Mouse (Mus musculus) cerebellum, adult 9-11 months (tissue): ENCODE measurements around the gene Arl6ip5.
A peak's percentile ranks its signal among the peaks of the same experiment; 100 is the strongest.
"Not testable (repeated sequence)": the region's sequence is repeated elsewhere in the genome, so short reads cannot be mapped to it uniquely, and the experiment has no call there.

Experiments used
- DNase-seq: peaks from one replicate; pipeline ENCODE4 v3.0.0; 2022

Arl6ip5 gene

DNA sequence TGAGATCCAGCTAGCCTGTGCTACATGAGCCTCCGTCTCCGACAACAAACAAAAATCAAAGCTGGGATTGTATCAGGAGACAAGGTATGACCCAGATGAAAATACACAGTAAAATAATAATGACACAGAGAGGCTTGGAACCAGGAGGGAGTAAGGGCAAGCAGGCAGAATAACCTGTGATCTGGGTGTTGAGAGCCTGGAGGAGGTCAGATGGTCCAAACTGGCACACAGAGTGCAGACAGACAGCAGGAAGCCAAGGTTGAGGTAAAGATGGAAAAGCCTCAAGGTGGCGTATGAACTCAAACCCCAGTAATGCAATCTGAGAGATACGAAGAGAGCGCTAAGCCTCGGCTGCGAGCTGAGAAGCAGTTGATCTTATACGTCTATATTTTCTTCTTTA is 14.0 kb downstream of the Arl6ip5 start:
- peak; percentile 38 for DNase-seq

- no peak for DNase-seq
These were observed 15.6 kb downstream of the Arl6ip5 start for GRCm38 (mm10) chr6:97226083-97226491.

DNA sequence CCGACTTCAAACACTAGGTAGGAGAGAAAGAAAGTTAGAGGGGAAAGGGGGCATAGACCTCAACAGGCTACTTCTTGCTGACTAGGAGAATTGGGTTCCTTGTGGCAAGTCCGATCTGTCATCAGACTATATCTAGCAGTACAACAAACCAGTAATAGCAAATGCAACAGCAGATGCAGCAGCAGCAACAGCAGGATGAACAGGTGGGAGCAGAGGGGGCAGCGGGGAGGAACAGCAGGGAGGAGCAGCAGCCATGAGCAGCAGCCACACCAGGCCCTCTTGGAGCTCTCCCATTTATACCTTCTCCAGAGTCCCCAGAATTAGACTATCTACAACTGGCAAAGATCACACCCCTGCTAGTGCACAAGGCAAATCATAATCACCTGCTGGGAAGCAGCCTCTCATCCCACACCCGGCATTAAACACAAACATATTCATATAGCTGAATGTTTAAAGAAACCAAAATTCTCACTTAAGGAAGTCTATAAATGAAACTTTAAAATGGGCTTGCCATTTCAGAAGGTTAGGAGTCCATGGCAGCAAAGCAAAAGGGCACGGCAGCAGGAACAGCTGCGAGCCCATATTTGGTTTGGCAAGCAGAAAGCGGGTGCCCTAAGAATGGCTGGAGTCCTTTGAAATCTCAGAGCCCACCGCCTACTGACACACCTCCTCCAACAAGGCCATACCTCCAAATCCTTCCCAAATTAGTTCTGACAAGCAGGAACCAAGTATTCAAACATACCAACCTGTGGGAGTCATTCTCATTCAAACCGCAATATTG is 16.8 kb downstream of the Arl6ip5 start:
- DNase-seq = no peak

DNA sequence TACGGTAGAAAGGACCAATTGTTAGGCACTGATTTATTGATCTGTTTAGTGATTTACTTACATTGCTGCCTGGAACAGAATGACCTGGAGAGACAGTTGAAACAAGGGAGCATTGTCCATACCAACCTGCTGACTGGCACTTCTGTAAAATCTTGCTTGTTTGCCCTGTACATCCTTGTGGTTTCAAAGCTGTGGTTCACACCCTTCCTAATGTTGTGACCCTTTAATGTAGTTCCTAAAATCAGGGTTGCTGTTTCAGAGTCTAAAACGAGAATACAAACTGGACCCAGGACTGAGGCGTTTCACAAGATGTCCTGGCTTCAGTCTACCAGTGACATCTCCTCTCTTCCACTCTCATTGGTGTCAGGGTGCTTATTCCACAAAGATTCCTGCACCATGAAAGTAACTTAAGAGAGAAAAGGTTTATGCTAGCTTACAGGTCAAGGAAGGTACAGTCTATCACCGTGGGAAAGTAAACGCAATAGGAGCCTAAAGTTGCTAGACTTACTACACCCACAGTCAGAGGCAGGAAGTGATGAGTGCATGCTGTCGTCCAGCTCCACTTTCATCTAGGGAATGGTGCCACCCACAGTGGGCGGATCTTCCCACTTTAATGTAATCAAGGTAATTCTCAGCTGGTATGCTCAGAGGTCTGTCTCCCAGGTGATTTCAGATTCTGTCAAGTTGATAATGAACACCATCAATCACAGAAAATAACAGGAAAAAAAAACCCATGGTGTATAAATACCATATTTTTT is 24.6 kb downstream of the Arl6ip5 start:
- DNase-seq = no peak

GRCm38 (mm10) chr6:97236088-97236487 is 25.6 kb downstream of the Arl6ip5 start:
- DNase-seq = no peak

DNA sequence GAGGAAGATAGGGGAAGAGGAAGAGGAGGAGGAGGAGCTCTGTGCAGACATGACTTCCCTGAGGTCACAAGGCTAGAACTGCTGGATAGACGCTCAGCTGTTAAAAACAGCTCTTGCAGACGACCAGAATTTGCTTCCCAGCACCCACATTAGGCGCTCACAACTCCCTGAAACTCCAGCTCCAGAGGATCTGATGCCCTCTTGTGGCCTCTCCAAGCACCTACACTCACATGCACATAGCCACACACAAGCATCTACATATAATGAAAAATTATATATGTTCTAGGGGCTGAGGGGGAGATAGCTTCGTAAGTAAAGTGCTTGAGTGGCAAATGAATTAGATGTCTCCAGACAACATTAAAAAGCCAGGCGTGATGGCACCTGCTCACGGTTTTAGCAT is 28.9 kb downstream of the Arl6ip5 start:
- no peak for DNase-seq

GRCm38 (mm10) chr6:97240092-97240491 is 29.6 kb downstream of the Arl6ip5 start:
- DNase-seq = no peak

GRCm38 (mm10) chr6:97242522-97242921 is 32.0 kb downstream of the Arl6ip5 start:
- DNase-seq = no peak

- DNase-seq = no peak
These were observed 34.7 kb downstream of the Arl6ip5 start for GRCm38 (mm10) chr6:97245200-97245599.

DNA sequence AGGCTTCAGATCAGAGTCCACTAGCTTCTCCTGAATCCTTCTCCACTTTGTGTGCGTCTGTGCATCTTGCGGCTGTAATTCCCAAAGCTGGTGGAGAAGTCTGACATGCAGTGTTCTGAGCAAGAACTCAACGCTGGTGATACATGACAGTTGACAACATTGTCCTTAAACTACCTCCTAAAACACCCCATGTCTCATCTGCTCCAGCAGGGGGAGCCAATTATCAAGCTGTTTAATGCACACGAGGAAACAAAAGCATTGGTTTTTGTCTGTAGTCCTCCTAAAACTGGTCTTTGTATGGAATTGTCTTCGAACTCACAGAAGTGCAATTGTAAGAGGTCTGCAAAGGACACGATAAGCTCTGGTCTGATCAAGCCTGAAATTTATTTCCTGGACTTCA is 40.5 kb downstream of the Arl6ip5 start:
- DNase-seq = no peak

DNA sequence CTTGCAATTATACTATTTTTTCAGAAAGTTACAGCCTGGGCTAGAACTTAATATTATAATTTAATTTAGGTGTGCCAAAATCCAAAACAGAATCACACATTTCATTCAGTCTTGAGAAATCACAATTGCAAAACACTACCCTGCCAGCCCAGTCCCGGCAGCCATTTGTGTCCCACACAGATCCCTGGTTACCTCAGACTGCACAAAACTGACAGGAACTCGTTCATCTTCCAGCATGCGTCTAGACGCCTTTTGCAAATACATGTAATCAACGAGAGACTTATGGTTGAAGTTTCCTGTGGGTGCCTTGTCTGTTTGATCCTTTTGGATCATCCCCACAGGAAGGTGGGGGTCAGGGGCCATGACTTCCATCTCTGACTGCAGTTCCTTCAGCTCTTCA is 41.6 kb downstream of the Arl6ip5 start:
- DNase-seq = no peak

GRCm38 (mm10) chr6:97252711-97253221 is 42.3 kb downstream of the Arl6ip5 start, which contains the start of gene Lmod3:
Lmod3 (minus strand) TSS chr6:97252759.
- DNase-seq = no peak

- DNase-seq = no peak
These were observed 48.0 kb downstream of the Arl6ip5 start for GRCm38 (mm10) chr6:97258489-97258888.

DNA sequence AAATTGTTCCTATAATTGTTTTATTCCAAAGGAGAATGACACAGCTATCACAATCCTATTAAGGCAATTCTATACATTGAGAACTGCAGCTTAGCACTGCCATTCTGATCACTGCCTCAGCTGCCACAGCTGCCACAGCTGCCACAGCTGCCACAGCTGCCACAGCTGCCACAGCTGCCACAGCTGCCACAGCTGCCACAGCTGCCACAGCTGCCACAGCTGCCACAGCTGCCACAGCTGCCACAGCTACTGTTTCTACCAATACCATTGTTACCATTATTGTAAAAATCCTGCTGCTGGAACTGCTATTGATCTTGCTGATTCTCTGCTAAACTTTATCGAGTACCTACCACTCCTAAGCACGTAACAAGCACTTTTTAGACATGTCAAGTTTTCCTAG is 49.4 kb downstream of the Arl6ip5 start:
- DNase-seq = not testable (repeated sequence)

- no peak for DNase-seq
These were observed 51.7 kb downstream of the Arl6ip5 start for GRCm38 (mm10) chr6:97262229-97262628.

GRCm38 (mm10) chr6:97263750-97264149 is 53.3 kb downstream of the Arl6ip5 start:
- DNase-seq = not testable (repeated sequence)

DNA sequence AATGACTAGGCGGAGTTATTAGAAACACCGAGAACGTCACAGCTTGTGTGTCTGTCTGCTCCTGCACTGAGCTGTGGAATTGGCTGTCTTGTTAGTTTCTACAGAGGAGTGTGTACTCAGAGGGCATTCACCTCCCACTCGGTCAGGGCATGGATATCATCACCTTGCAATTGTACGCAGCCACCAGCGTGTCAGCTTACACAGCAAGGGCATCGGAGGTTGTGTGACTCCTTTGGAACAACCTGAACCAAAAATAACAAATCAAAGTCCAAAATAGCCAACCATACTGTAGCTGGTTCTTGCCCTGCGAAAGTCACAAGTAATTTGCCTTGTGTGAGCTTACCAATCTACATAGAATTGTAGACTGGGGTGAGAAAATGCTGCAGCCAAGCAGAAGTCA is 54.8 kb downstream of the Arl6ip5 start:
- no peak for DNase-seq

GRCm38 (mm10) chr6:97265705-97266104 is 55.2 kb downstream of the Arl6ip5 start:
- no peak for DNase-seq

DNA sequence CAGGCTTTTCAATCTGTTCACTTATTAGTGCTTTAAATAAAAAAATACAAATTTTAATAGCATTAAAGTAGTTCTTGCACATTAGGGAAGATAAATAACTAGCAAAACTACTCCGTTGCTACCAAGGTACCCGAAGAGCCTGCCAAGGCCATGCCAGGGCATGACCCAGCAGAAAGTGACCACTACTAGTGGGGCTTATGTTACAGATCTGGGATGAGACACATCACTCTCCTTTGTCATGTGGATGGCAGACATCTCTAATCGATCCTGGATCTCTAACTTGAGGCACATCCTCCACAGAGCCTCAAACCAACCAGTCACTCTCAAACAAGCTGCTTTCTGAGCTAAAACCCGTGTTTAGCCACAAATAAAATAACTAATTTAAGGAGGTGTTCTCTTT is 56.2 kb downstream of the Arl6ip5 start:
- DNase-seq = no peak

- DNase-seq = no peak
These were observed 56.6 kb downstream of the Arl6ip5 start for GRCm38 (mm10) chr6:97267132-97267531.

DNA sequence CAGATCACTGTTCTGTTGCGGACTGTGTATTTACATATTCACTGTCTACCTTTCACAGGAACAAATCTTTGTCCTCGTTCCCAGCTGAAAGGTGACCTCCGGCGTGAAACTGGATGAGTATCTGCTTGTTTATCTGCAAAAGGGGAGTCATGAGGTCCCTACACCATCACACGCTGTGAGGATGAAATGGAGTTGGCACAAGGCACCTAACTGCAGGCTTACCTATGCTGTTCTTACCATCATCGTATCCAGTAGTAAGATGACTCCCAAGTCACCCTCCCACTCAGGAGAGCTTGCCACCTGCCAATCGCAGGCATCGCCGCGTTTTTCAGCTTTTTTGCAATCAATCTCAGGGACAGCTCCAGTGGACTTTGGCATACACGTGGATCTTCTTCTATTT is 59.1 kb downstream of the Arl6ip5 start:
- DNase-seq = no peak

- no peak for DNase-seq
These were observed 61.9 kb downstream of the Arl6ip5 start for GRCm38 (mm10) chr6:97272349-97272748.

GRCm38 (mm10) chr6:97273058-97273710 is 62.7 kb downstream of the Arl6ip5 start:
- DNase-seq = no peak

- DNase-seq = no peak
These were observed 63.3 kb downstream of the Arl6ip5 start for GRCm38 (mm10) chr6:97273777-97274176.
